Mouse (Mus musculus) forebrain, postnatal 0 days (tissue): ENCODE results near the gene Gatad1. TPM values are rescaled to one million over a fixed set of nuclear protein-coding genes. Genes with fewer than 3 reads are reported as not detected.

Source experiments
- ATAC-seq: fragments of 200-750 bp; cut with Nextera tagmentation; 2 replicates; pipeline ENCODE4 v1.8.0; 2017; ENCODE audit warnings: mild to moderate bottlenecking, moderate library complexity
- DNase-seq: peaks from one replicate; pipeline ENCODE4 v3.0.0-alpha.2; 2015
- H3K27ac ChIP-seq: fragments of 300-500 bp; sonication (generic); 2 replicates; pipeline ENCODE4 v1.5.1; 2014; ENCODE audit warnings: low read depth, mild to moderate bottlenecking, antibody characterized with exemption, low read length, moderate library complexity, mixed read lengths
- H3K27me3 ChIP-seq: fragments of 300-500 bp; sonication (generic); 2 replicates; pipeline ENCODE4 v1.6.1; 2014; ENCODE audit warnings: mild to moderate bottlenecking, low read length, mixed read lengths; ENCODE audit not compliant: insufficient read depth
- H3K36me3 ChIP-seq: fragments of 300-500 bp; sonication (generic); 2 replicates; pipeline ENCODE4 v1.6.1; 2014; ENCODE audit warnings: mild to moderate bottlenecking, moderate library complexity; ENCODE audit not compliant: insufficient read depth
- H3K4me1 ChIP-seq: fragments of 300-500 bp; sonication (generic); 2 replicates; pipeline ENCODE4 v1.6.1; 2014; ENCODE audit warnings: antibody characterized with exemption; ENCODE audit not compliant: insufficient read depth
- H3K4me2 ChIP-seq: fragments of 300-500 bp; sonication (generic); 2 replicates; pipeline ENCODE4 v1.6.1; 2014; ENCODE audit warnings: low read depth, mild to moderate bottlenecking, moderate library complexity
- H3K4me3 ChIP-seq: fragments of 300-500 bp; sonication (generic); 2 replicates; pipeline ENCODE4 v1.5.1; 2014; ENCODE audit warnings: low read depth, low read length, mixed read lengths
- H3K9ac ChIP-seq: fragments of 300-500 bp; sonication (generic); 2 replicates; pipeline ENCODE4 v1.6.1; 2014; ENCODE audit warnings: mild to moderate bottlenecking
- H3K9me3 ChIP-seq: fragments of 300-500 bp; sonication (generic); 2 replicates; pipeline ENCODE4 v1.6.1; 2016; ENCODE audit warnings: low read length
- CTCF ChIP-seq: sonication (generic); IDR thresholded peaks from 2 replicates; pipeline ENCODE4 v1.5.1; 2016; ENCODE audit warnings: antibody characterized with exemption, control low read depth, low read depth
- WGBS: fragments of 180-500 bp; shearing (Covaris S2); extraction: QIAGEN DNeasy Blood & Tissue Kit; methylation state at CpG from one replicate; pipeline ENCODE4 v1.1.7; 2014; 5-methylcytosine and 5-hydroxymethylcytosine counted together
- polyA plus RNA-seq: library from polyadenylated mRNA; unstranded; fragments of >200 nt; fragmentation: Nextera tagmentation; extraction: Ambion mirVana; gene quantifications from 2 replicates; pipeline ENCODE4 v1.2.1, GENCODE M21; 2015
- total RNA-seq: library from RNA; depleted of rRNA; stranded (reverse); fragments of >200 nt; gene quantifications from 2 replicates; pipeline ENCODE4 v1.2.3, GENCODE M21; 2014

Gatad1 gene
- total and polyA plus RNA-seq, 2 experiments from 2014 or later, result 79.0 to 109 TPM

DNA sequence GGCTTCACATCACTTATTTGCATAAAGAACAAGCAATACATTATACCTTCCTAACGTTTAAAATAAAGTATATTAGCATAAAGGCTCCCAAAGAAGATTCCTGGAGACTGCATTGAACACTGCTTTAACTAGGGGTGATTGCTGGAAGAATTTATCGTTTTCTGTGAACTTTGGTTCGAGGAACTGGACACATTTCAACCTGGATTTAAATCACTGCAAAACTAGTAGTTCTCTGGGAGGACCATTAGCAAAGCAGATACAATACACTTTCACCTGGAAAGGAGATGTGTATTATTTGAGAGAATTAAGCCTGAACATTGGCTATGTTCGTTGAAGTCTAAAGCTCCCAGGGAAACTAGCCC lies 8.2 kb downstream of the Gatad1 start:
- TF ChIP-seq CTCF, result no peak
- Histone ChIP-seq H3K36me3 (no peaks in the 10 kb centered on the region; the same call in 1 of the 2 replicates), H3K4me2 (no peak overlapping the region), H3K4me1 (no peaks in the 10 kb centered on the region), H3K27me3 (no peaks in the 10 kb centered on the region), H3K9ac (no peak overlapping the region), H3K9me3 (no peaks in the 10 kb centered on the region), H3K4me3 (no peak overlapping the region), H3K27ac (no peak overlapping the region)
- 74% methylated on average over 4 of the region's 4 CpGs for WGBS
- DNase-seq (no peak), ATAC-seq (no peak)

DNA sequence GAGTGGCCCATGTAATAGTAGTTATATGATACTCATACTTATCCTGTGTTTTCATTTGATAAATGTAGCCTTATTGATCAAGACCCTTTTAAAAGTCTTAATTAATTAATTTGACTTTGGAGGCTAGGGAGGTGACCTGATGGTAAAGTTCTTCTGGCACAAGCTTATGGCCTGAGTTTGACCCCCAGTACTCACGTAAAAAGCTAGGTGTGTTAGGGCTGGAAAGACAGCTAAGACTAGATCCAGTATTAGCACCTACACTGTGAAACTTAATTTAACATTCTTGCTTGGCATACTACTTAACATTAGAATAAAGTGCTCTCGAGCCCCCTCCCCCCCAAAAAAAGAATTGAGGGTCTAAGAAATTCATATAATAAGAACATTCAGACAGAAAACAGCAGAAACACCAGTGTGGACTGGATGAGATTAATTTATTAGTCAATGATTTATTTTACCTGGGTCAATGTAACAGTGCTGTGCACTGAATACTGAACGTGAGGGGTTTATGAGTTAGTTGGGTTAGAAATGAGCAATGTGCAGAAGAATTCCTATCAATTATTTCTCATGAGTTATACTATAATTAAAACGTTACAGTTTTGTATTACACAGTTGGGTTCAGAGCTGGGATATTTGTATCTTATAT lies 8.7 kb downstream of the Gatad1 start:
- peak overlapping the region; percentile 66; the same call in 1 of the 2 replicates for H3K4me2 ChIP-seq
- no peak for DNase-seq
- no peak; the same call in 1 of the 2 replicates for ATAC-seq
- no peak overlapping the region for H3K9ac ChIP-seq
- peak overlapping the region; percentile 82 for H3K4me3 ChIP-seq
- H3K27me3 ChIP-seq, result no peaks in the 10 kb centered on the region
- 51% methylated on average over 4 of the region's 4 CpGs for WGBS
- no peak overlapping the region for H3K27ac ChIP-seq
- no peak for TF ChIP-seq CTCF
- no peaks in the 10 kb centered on the region for H3K9me3 ChIP-seq
- H3K4me1 ChIP-seq, result no peaks in the 10 kb centered on the region
- H3K36me3 ChIP-seq, result peaks cover 2% of the 10 kb centered on the region

DNA sequence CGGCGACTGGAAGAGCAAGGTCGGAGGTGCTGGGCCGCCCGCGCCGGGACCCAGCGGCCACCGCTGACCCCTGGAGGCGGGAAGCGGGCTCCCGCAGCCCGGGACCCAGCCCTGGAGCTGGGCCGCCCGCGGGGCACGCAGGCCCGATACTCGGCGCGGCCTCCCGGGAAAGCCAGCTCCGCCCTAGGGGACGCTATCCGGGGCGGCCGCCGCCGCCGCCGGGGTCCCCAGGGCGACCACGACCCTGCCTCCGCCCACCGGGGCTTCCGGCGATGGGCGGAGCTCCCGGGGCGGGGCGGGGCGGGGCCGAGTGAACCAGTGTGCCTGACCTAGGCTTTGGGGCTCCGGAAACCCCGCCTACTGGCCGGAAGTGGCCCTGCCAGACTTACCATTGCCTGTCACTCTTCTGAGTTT lies 9.3 kb downstream of the Gatad1 start:
- Histone ChIP-seq H3K4me3 (peak overlapping the region; percentile 82), H3K9me3 (no peaks in the 10 kb centered on the region), H3K27me3 (no peaks in the 10 kb centered on the region), H3K4me2 (peak overlapping the region; percentile 66), H3K4me1 (no peaks in the 10 kb centered on the region), H3K36me3 (peaks cover 5% of the 10 kb centered on the region), H3K27ac (peak overlapping the region; percentile 88), H3K9ac (peak overlapping the region; percentile 86)
- ATAC-seq (peak; percentile 94), DNase-seq (peak; percentile 80)
- 2% methylated on average over 38 of the region's 46 CpGs for WGBS
- TF ChIP-seq CTCF, result peak; percentile 35

DNA sequence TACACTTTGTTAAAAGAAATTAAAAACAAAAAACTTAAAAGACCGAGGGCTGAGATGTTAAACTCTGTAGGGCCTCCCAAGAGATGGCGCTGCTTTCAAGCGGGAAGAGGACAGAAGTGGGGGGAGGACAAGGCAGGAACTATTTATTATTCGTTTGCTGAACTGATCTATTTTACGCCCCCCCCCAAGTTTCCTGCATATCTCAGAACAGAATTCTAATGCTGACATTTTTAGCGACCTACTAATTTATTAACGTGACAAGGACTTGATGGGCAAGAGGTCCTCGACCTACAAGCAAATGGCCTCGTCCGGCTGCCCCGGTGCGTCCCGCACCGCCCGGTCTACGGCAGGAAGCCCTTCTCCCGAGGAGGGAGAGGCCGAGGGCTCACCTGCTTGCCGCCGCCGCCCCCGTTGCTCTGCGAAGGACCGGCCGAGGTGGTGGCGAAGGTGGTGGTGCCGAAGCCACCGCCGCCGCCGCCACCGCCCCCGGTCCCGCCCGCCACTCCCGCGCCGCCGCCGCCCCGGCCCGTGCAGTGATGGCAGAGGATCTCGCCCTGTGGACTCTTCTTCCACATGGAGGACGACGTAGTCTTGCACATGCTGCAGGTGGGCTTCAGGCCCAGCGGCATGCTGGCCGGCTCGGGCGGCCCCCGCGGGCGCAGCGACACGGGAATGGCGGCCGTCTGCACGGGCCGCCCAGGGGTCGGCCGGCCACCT lies 9.8 kb downstream of the Gatad1 start:
- peak; percentile 70 for TF ChIP-seq CTCF
- Histone ChIP-seq H3K9ac (peak overlapping the region; percentile 86), H3K4me3 (peak overlapping the region; percentile 82), H3K27me3 (no peaks in the 10 kb centered on the region), H3K27ac (peak overlapping the region; percentile 88), H3K4me2 (peak overlapping the region; percentile 66), H3K36me3 (peaks cover 5% of the 10 kb centered on the region), H3K9me3 (no peaks in the 10 kb centered on the region), H3K4me1 (no peaks in the 10 kb centered on the region)
- peak; percentile 76 for DNase-seq
- WGBS, result 3% methylated on average over 58 of the region's 60 CpGs
- ATAC-seq, result peak; percentile 78

GRCm38 (mm10) chr5:3646539-3646938 lies 10.4 kb downstream of the Gatad1 start:
- Histone ChIP-seq H3K9me3 (no peaks in the 10 kb centered on the region), H3K4me3 (peak overlapping the region; percentile 82), H3K9ac (0 out of 2 replicates have a peak overlapping the region, but pooled peaks have one; percentile 86), H3K27ac (no peak overlapping the region), H3K4me1 (no peaks in the 10 kb centered on the region), H3K27me3 (no peaks in the 10 kb centered on the region), H3K4me2 (peak overlapping the region; percentile 66), H3K36me3 (peaks cover 8% of the 10 kb centered on the region)
- ATAC-seq (no peak), DNase-seq (no peak)
- WGBS, result 22% methylated on average over 6 of the region's 6 CpGs
- no peak for TF ChIP-seq CTCF

DNA sequence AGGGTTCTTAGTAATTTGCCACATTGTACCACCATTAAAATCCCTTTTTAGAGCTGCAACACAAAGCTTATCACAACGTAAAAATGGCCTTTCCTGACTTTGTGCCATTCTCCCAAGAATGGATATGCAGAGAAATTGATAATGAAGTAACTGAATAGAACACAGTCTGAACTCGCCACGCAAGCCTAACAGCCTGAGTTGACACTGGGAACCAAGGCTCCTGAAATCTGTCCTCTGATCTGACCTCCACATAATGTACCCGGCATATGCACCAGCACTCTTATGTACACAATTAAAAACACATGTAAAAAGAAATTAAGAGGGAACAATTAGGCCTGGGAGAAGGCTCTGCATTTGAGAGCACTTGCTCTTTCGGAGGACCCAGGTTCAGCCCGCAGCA lies 11.7 kb downstream of the Gatad1 start:
- Histone ChIP-seq H3K27ac (no peak overlapping the region), H3K36me3 (peaks cover 16% of the 10 kb centered on the region), H3K4me1 (no peaks in the 10 kb centered on the region), H3K4me3 (no peak overlapping the region), H3K9ac (no peak overlapping the region), H3K9me3 (no peaks in the 10 kb centered on the region), H3K4me2 (no peak overlapping the region), H3K27me3 (no peaks in the 10 kb centered on the region)
- no peak for ATAC-seq
- no peak for TF ChIP-seq CTCF
- WGBS, result 84% methylated on average over 6 of the region's 6 CpGs
- no peak for DNase-seq

DNA sequence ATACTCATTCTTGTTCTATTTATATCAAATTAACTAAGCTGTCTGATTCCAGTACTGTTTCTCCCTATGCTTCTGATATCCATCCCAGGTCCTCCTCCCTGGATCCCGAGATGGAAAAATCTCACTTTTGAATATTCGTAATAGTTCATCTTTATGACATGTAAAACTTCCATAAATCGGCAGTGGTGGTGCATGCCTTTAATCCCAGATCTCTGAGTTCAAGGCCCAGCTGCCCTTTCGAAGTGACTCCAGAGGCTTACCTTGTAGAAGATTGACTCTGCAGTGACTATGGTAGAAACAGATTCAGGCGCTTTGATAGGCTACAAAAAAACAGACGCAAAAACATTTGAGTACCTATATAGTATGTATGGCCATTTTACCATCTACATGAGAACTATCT lies 12.4 kb downstream of the Gatad1 start:
- no peaks in the 10 kb centered on the region for H3K4me1 ChIP-seq
- WGBS, result 96% methylated on average over 6 of the region's 6 CpGs
- H3K9ac ChIP-seq, result no peak overlapping the region
- H3K4me2 ChIP-seq, result no peak overlapping the region
- H3K27me3 ChIP-seq, result no peaks in the 10 kb centered on the region
- no peaks in the 10 kb centered on the region for H3K9me3 ChIP-seq
- peaks cover 16% of the 10 kb centered on the region for H3K36me3 ChIP-seq
- ATAC-seq (no peak), DNase-seq (no peak)
- H3K4me3 ChIP-seq, result no peak overlapping the region
- no peak for TF ChIP-seq CTCF
- H3K27ac ChIP-seq, result no peak overlapping the region
